Mouse (Mus musculus) CH12.LX (cell line): ENCODE measurements around the gene Bicc1. TPM values are rescaled to one million over a fixed set of nuclear protein-coding genes. Genes with fewer than 3 reads are reported as not detected.

Experiments
- DNase-seq: peaks from one replicate; pipeline ENCODE4 v3.0.0-alpha.2; 2013; ENCODE audit errors: extremely low read depth
- H3K27ac ChIP-seq: 2 replicates; pipeline ENCODE4 v1.5.1; 2012; ENCODE audit warnings: low read depth, mild to moderate bottlenecking, control low read depth, moderate library complexity; ENCODE audit not compliant: insufficient read depth
- H3K27me3 ChIP-seq: replicated peaks from 2 replicates; pipeline ENCODE3; 2012; ENCODE audit warnings: inconsistent platforms
- H3K36me3 ChIP-seq, 2 experiments: replicated peaks in 1 of 2; 2 replicates each; pipeline versions ENCODE3 to v1.6.1; 2012; ENCODE audit warnings: inconsistent platforms in 1 of 2, low read length in 1 of 2, mild to moderate bottlenecking in 1 of 2, mixed read lengths in 1 of 2, moderate library complexity in 1 of 2; ENCODE audit not compliant: control insufficient read depth in 1 of 2, insufficient read depth in 1 of 2
- H3K4me1 ChIP-seq, 2 experiments: 2 replicates each; pipeline ENCODE4 v1.6.1; 2012; ENCODE audit warnings: inconsistent platforms in 1 of 2, moderate library complexity in 1 of 2; ENCODE audit not compliant: insufficient read depth in 2 of 2, control insufficient read depth in 1 of 2
- H3K4me2 ChIP-seq: 2 replicates; pipeline ENCODE4 v1.6.1; 2012; ENCODE audit warnings: low read depth, mild to moderate bottlenecking, control low read depth; ENCODE audit not compliant: poor library complexity, insufficient read depth, severe bottlenecking
- H3K4me3 ChIP-seq, 3 experiments: fragments of 150-350 bp in 1 of 3; sonication (generic) in 1 of 3; replicated peaks in 1 of 3; 2 replicates each; pipeline versions ENCODE3 to v1.5.1; 2011 to 2012; ENCODE audit warnings: low read depth in 2 of 3, low read length in 2 of 3, mild to moderate bottlenecking in 2 of 3, moderate library complexity in 2 of 3, control low read depth in 1 of 3, improper control_type of control experiment in 1 of 3, inconsistent platforms in 1 of 3, mixed read lengths in 1 of 3; ENCODE audit not compliant: poor library complexity in 1 of 3
- H3K79me2 ChIP-seq: replicated peaks from 2 replicates; pipeline ENCODE4 v1.6.1; 2012; ENCODE audit warnings: mild to moderate bottlenecking, moderate library complexity; ENCODE audit not compliant: control insufficient read depth, poor library complexity, insufficient read depth, severe bottlenecking; ENCODE audit errors: extremely low read depth
- H3K9ac ChIP-seq: 2 replicates; pipeline ENCODE4 v1.6.1; 2012; ENCODE audit warnings: low read depth, mild to moderate bottlenecking, control low read depth, moderate library complexity; ENCODE audit not compliant: insufficient read depth
- H3K9me3 ChIP-seq: replicated peaks from 2 replicates; pipeline ENCODE3; 2012; ENCODE audit warnings: low read length, inconsistent platforms, mixed read lengths
- BHLHE40 ChIP-seq: IDR thresholded peaks from 2 replicates; pipeline ENCODE4 v1.6.1; 2011; ENCODE audit warnings: mild to moderate bottlenecking, low read depth, low read length, improper control_type of control experiment
- CHD2 ChIP-seq: IDR thresholded peaks from 2 replicates; pipeline ENCODE4 v1.6.1; 2011; ENCODE audit warnings: low read length, improper control_type of control experiment
- CTCF ChIP-seq, 2 experiments: IDR thresholded peaks in 1 of 2; conservative IDR thresholded peaks in 1 of 2; 2 replicates each; pipeline ENCODE4 v1.5.1; 2011 to 2012; ENCODE audit warnings: low read depth in 2 of 2, low read length in 2 of 2, improper control_type of control experiment in 1 of 2, inconsistent platforms in 1 of 2, mild to moderate bottlenecking in 1 of 2, moderate library complexity in 1 of 2
- E2F4 ChIP-seq: IDR thresholded peaks from 2 replicates; pipeline ENCODE4 v1.6.1; 2011; ENCODE audit warnings: low read depth, low read length, improper control_type of control experiment; ENCODE audit not compliant: insufficient replicate concordance
- ETS1 ChIP-seq: conservative IDR thresholded peaks from 2 replicates; pipeline ENCODE4 v1.6.1; 2012; ENCODE audit warnings: low read depth, mild to moderate bottlenecking, inconsistent platforms, low read length, improper control_type of control experiment, moderate library complexity
- GABPA ChIP-seq: IDR thresholded peaks from 2 replicates; pipeline ENCODE4 v1.6.1; 2012; ENCODE audit warnings: low read depth, low read length, improper control_type of control experiment, inconsistent platforms; ENCODE audit not compliant: insufficient replicate concordance
- HCFC1 ChIP-seq: IDR thresholded peaks from 2 replicates; pipeline ENCODE4 v1.6.1; 2012; ENCODE audit warnings: low read depth, mild to moderate bottlenecking, inconsistent platforms, low read length, improper control_type of control experiment
- IRF4 ChIP-seq: IDR thresholded peaks from 2 replicates; pipeline ENCODE4 v1.6.1; 2014; ENCODE audit warnings: low read depth, mild to moderate bottlenecking, inconsistent platforms, low read length, improper control_type of control experiment
- JUN ChIP-seq: IDR thresholded peaks from 2 replicates; pipeline ENCODE4 v1.6.1; 2011; ENCODE audit warnings: low read depth, mild to moderate bottlenecking, low read length, improper control_type of control experiment, moderate library complexity; ENCODE audit not compliant: insufficient read depth
- KAT2A ChIP-seq: IDR thresholded peaks from 2 replicates; pipeline ENCODE4 v1.6.1; 2012; ENCODE audit warnings: low read length, improper control_type of control experiment, inconsistent platforms; ENCODE audit not compliant: insufficient replicate concordance
- NELFE ChIP-seq: IDR thresholded peaks from 2 replicates; pipeline ENCODE4 v1.6.1; 2011; ENCODE audit warnings: low read depth, low read length, improper control_type of control experiment
- POLR2A ChIP-seq: IDR thresholded peaks from 2 replicates; pipeline ENCODE4 v1.6.1; 2011; ENCODE audit warnings: low read depth, mild to moderate bottlenecking, improper control_type of control experiment, low read length
- RAD21 ChIP-seq: IDR thresholded peaks from 2 replicates; pipeline ENCODE4 v1.6.1; 2011; ENCODE audit warnings: low read depth, mild to moderate bottlenecking, low read length, improper control_type of control experiment, moderate library complexity
- SIN3A ChIP-seq: IDR thresholded peaks from 2 replicates; pipeline ENCODE4 v1.6.1; 2012; ENCODE audit warnings: low read length, improper control_type of control experiment, inconsistent platforms
- SMC3 ChIP-seq: IDR thresholded peaks from 2 replicates; pipeline ENCODE4 v1.6.1; 2011; ENCODE audit warnings: low read depth, low read length, improper control_type of control experiment
- TBP ChIP-seq: conservative IDR thresholded peaks from 2 replicates; pipeline ENCODE4 v1.6.1; 2011; ENCODE audit warnings: low read depth, low read length, improper control_type of control experiment
- UBTF ChIP-seq: IDR thresholded peaks from 2 replicates; pipeline ENCODE4 v1.6.1; 2012; ENCODE audit warnings: low read depth, mild to moderate bottlenecking, inconsistent platforms, low read length, improper control_type of control experiment, moderate library complexity
- USF1 ChIP-seq: IDR thresholded peaks from 2 replicates; pipeline ENCODE4 v1.6.1; 2014; ENCODE audit warnings: low read depth, mild to moderate bottlenecking, inconsistent platforms, low read length, improper control_type of control experiment
- USF2 ChIP-seq: conservative IDR thresholded peaks from 2 replicates; pipeline ENCODE4 v1.6.1; 2011; ENCODE audit warnings: low read depth, low read length, improper control_type of control experiment
- ZC3H11A ChIP-seq: IDR thresholded peaks from 2 replicates; pipeline ENCODE4 v1.6.1; 2012; ENCODE audit warnings: low read depth, mild to moderate bottlenecking, inconsistent platforms, low read length, improper control_type of control experiment
- ZMIZ1 ChIP-seq: IDR thresholded peaks from 2 replicates; pipeline ENCODE4 v1.6.1; 2012; ENCODE audit warnings: low read depth, mild to moderate bottlenecking, inconsistent platforms, low read length, improper control_type of control experiment
- dilution Hi-C: fragments of 300-500 bp; cut with MboI; formaldehyde crosslinking; loops from 2 replicates; pipeline ENCODE4 v1.14.3; 2020; ENCODE audit warnings: low sequenced_read_pairs; ENCODE audit not compliant: extremely low pct_unique_long_range_greater_than_20kb, extremely low pct_ligation_motif_present
- in situ Hi-C: fragments of 300-500 bp; cut with MboI; formaldehyde crosslinking; loops from 3 replicates; pipeline ENCODE4 v1.14.3; 2019; ENCODE audit warnings: low sequenced_read_pairs, low pct_ligation_motif_present, low pct_unique_long_range_greater_than_20kb, mixed read lengths
- polyA plus RNA-seq: library from polyadenylated mRNA; unstranded; fragments of >175 nt; gene quantifications from 2 replicates; pipeline ENCODE4 v1.2.1, GENCODE M21; 2012; ENCODE audit warnings: low read depth; ENCODE audit not compliant: insufficient read length
- total RNA-seq, 2 experiments: library from RNA; depleted of rRNA; stranded (reverse); fragments of 300-350 nt in 1 of 2; fragments of >200 nt in 1 of 2; gene quantifications; 2 replicates each; pipeline ENCODE4 v1.2.3; 2012 to 2014

The Bicc1 gene
- total and polyA plus RNA-seq, 3 experiments, result not detected

DNA sequence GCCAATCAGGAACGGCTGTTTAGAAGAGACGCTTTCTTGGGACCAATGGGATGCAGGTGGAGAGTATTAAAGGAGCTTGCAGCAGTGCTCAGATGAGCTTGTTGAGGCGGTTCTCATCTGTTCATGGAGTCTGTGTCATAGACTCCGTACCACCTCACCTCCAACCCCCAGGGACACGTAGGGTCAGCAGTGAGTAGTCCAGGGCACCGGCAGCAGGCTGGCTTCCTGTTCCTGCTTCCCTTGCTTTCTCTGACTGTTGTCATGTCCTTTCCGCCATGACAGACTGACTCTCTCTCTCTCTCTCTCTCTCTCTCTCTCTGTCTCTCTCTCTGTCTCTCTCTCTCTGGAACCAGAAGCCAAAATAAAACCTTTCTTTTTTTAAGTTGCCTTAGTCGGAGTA lies 263.6 kb downstream of the Bicc1 start:
- no peak overlapping the region for H3K9ac ChIP-seq
- H3K9me3 ChIP-seq, result peaks cover 73% of the 10 kb centered on the region
- H3K27me3 ChIP-seq, result no peaks in the 10 kb centered on the region
- no peaks in the 10 kb centered on the region for H3K4me1 ChIP-seq
- dilution Hi-C loops (no loop called here), in situ Hi-C loops (no loop called here)
- no peak overlapping the region for H3K27ac ChIP-seq
- no peak overlapping the region for H3K4me3 ChIP-seq
- TF ChIP-seq E2F4, result no peak
- no peak for TF ChIP-seq SMC3
- no peak for TF ChIP-seq KAT2A
- no peak for TF ChIP-seq CHD2
- no peak for TF ChIP-seq UBTF
- TF ChIP-seq POLR2A, result no peak
- no peak for TF ChIP-seq JUN
- no peaks in the 10 kb centered on the region for H3K79me2 ChIP-seq
- no peaks in the 10 kb centered on the region for H3K36me3 ChIP-seq
- no peak for DNase-seq
- H3K4me2 ChIP-seq, result no peak overlapping the region

DNA sequence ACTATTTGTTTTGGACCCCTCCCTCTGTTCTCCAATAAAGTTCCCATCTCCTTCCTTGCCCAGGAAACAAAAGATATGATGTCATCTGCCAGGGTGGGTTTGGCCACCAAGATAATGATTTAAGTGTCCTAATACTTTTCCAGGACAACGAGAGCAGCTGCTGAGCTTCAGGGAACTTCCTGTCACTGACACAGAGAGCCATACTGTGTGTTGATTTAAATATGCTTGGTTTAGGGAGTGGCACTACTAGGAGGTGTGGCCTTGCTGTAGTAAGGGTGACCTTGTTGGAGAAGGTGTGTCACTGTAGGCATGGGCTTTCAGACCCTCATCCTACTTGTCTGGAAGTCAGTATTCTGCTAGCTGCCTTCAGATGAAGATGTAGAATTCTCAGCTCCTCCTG lies 281.5 kb downstream of the Bicc1 start:
- no peak overlapping the region for H3K27ac ChIP-seq
- H3K9ac ChIP-seq, result no peak overlapping the region
- dilution Hi-C loops, result no loop called here
- no peaks in the 10 kb centered on the region for H3K4me1 ChIP-seq
- no peak overlapping the region for H3K4me2 ChIP-seq
- no peaks in the 10 kb centered on the region for H3K27me3 ChIP-seq
- in situ Hi-C loops, result no loop called here
- no peak overlapping the region for H3K4me3 ChIP-seq
- TF ChIP-seq SMC3 (no peak), KAT2A (no peak), GABPA (no peak), IRF4 (no peak)
- TF ChIP-seq, all 38 proteins: peak for 0
- no peak for DNase-seq
- no peaks in the 10 kb centered on the region for H3K79me2 ChIP-seq
- H3K9me3 ChIP-seq, result peaks cover 47% of the 10 kb centered on the region
- H3K36me3 ChIP-seq, result no peaks in the 10 kb centered on the region

DNA sequence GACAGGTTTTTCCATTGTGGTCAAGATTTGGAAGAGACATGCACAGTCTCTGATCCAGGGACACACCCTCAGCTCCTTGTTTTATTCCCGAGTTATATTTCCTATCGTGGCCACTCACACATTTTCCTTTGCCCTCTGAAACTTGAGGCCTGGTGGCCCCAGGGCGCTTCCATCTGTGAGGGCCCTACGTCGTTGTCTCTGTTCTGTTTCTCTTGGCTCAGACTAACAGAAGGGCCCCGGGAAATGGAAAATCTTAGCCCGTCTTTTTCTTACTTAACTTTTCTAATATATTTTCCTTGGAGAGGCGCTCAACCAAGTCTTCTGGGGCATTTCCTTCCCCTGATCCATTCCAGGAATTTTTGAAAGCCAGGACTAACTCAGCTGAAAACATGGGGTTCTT lies 281.9 kb downstream of the Bicc1 start:
- Histone ChIP-seq H3K4me3 (no peak overlapping the region), H3K4me1 (no peaks in the 10 kb centered on the region), H3K27ac (no peak overlapping the region), H3K36me3 (no peaks in the 10 kb centered on the region), H3K79me2 (no peaks in the 10 kb centered on the region)
- in situ Hi-C loops, result no loop called here
- no peak for TF ChIP-seq ETS1
- TF ChIP-seq NELFE, result no peak
- no peak for TF ChIP-seq SIN3A
- TF ChIP-seq RAD21, result no peak
- no peak for TF ChIP-seq USF1
- TF ChIP-seq ZC3H11A, result no peak
- TF ChIP-seq IRF4, result no peak
- TF ChIP-seq CTCF (conservative IDR thresholded peaks at IDR 0.05 in 1 of 2, IDR thresholded peaks at IDR 0.05 in 1 of 2; ENCODE audit: low read depth in 2 of 2, low read length in 2 of 2), result no peak
- no peak for TF ChIP-seq USF2
- TF ChIP-seq ZMIZ1, result no peak
- TF ChIP-seq BHLHE40, result no peak
- no peak for TF ChIP-seq HCFC1
- no peak for TF ChIP-seq TBP
- TF ChIP-seq, all 38 proteins: peak for 0
- Histone ChIP-seq H3K9ac (no peak overlapping the region), H3K9me3 (peaks cover 49% of the 10 kb centered on the region), H3K4me2 (no peak overlapping the region), H3K27me3 (no peaks in the 10 kb centered on the region)
- dilution Hi-C loops, result no loop called here
- no peak for DNase-seq
